Mouse (Mus musculus) 3T3-L1 (cell line): Measurements from ENCODE around the gene Tceal3.
"Not testable (repeated sequence)": the region's sequence is repeated elsewhere in the genome, so short reads cannot be mapped to it uniquely, and the experiment has no call there.

Source experiments
- DNase-seq: peaks from one replicate; pipeline ENCODE4 v3.0.0-alpha.2; 2015; ENCODE audit warnings: low read depth, low spot score

The Tceal3 gene

DNA sequence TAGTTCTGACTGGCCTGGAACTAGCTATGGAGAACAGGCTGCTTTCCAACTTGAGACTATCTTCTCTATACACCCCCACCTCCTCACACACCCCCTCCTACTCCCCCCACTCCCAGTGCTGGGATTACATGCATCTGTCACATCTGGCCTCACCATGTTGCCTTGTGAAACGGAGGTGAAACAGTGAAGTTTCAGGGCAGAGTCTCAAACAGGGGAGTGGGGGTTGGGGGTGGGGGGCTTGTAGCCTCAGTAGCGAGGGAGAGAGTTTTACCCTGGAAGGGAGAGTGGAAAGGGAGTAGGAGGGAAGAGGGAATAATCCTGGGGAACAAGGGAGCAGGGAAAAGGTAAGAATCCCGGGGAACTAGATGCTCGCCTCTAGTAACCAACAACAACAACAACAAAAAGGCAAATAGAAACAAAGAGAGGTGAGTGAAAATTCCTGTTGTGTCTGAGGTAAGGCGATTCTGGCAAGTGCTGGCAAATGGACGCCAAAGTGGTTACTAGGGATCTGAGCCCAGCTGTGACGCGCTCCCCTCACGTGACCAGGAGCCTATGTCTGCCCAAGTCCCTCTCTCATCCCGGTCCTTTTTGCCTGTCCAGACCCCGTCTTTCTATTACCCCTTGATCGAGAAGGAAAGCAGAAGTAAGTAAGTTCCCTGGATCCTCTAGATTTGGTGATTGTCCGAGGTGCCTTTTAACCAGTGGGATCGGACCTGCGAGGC lies 117.0 kb downstream of the Tceal3 start, which contains the start of gene Tceal1:
Gene Tceal1, plus strand, starts transcription at position 537 of the 722 bp plus-strand sequence.
- peak; percentile 78 for DNase-seq

DNA sequence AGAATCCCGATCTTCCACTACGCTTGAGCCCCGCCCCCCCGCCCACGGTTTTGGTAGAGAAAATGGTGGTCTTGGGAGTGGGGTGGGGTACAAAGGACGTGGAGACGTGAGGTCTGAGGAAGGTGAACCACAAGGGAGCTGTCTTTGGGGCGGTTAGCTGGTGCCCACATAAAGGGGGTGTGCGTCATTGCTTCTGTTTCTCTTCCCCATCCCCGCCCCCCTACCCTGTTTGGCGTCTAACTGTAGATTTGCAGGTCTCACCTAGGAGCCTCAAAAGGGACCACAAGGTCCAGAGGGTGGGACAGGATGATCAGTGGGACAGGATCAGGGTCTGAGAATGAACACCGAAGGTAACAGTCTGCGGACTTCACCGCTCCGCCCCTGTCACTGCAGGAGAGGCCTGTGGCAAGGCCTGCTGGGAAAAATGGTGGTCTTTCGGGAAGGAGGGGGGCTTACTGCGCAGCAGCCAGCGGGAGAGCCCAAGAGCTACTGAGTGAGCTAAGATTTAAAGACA lies 117.6 kb downstream of the Tceal3 start:
- no peak for DNase-seq

DNA sequence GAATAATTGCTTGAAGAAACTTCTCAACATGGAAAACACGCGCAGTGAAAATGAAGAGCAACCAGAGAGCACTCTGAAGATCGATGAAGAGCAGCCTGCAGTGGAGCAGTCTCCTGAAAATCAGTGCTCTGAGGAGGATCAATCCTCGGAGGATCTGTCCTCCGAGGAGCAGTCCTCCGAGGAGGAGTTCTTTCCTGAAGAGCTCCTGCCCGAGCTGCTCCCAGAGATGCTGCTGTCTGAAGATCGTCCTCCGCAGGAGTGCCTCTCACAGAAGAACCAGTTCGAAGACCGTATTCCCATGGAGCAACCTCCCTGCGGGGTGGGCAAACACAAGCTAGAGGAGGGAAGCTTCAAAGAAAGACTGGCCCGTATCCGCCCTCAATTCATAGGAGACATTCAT lies 118.1 kb downstream of the Tceal3 start:
- DNase-seq: no peak

DNA sequence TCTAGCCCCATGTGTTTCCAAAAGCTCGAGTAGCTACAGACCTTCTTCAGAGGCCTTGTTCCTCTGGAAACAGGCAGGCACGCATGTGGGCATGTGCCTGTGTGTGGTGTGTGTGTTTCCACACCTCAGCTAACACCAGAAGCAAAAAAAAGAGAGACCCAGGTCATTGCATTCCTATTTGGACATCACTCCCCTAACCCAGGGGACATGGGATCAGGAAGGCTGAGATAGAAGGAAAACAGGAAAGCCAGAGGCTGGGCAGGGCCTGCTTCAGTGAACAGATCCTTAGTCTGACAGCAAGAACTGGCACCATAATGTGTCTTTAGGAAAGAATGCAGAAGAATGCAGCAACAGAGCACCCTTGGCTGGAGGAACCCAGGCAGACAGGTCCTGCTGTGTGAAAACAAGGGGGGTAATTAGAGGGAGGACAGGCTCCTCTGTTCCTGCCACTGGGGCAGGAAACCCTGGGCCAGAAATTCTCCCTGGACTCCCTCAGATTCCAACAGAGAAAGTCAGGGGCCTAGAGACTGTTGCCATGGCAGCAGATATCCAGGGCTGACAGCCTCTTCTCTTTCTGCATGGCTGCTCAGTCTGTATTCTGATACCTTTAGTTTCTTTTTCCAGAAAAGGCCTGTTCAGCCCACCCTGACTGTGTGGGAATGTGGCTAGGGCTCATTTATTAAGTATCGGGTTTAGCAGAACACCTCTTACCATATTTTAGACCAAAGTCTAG lies 124.3 kb downstream of the Tceal3 start:
- DNase-seq: not testable (repeated sequence)
